Mouse (Mus musculus): ENCODE measurements around the gene Krtap28-13. TPM values are rescaled to one million over a fixed set of nuclear protein-coding genes. Genes with fewer than 3 reads are reported as not detected.

The Krtap28-13 gene
- polyA plus RNA-seq (2012; rRNA removed; ENCODE audit: low replicate concordance), result not detected in 2 replicates

DNA sequence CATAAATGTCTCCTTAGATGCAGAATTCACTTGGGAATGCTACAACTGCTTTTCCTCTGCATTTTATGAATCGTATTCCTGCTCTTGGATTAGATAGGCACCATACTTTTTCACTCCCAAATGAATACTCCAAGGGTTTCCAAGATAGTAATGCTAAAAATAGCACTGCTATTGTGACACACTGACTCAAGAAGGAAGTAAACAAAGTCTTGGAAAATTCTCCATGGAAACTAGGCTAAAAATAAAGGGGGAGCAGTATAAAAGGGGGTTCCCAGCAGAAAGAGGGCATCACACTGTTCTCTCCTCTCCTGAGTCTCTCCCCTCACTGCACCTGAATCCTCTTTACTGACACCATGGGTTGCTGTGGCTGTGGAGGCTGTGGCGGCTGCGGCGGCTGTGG lies at the start of gene Krtap28-13:
Krtap28-13 (plus strand) TSS at position 288 of the 400 bp plus-strand sequence.

DNA sequence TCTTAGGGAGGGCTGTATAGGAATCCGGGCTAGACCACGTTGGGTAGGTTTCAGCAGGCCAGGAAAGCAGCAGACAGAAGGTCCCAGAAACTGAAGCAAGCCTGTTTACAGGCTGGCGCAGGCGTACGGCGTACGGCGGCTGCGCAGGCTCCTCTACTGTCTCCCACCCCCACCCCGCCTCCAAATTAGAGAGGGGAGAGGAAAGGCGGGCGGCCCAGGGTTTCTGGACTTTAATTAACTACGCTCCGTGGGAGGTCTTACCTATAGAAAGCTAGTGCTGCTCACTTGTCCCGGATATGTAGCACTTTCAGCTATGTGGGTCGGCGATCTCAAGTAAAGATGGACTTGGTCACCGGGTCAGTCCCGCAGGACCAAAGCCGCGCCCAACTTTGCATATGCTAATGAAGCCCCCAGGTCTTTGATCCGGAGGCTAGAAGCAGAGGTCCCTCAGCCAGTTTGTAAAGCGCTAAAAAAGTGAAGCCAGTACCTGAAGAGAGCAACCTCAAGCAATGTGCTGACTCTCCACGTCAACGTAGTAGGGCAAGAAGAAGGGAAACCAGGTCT lies 22.5 kb upstream of the Krtap28-13 start, which contains the start of gene Slc19a3:
Slc19a3 (minus strand) TSS at position 340 of the 564 bp plus-strand sequence.

DNA sequence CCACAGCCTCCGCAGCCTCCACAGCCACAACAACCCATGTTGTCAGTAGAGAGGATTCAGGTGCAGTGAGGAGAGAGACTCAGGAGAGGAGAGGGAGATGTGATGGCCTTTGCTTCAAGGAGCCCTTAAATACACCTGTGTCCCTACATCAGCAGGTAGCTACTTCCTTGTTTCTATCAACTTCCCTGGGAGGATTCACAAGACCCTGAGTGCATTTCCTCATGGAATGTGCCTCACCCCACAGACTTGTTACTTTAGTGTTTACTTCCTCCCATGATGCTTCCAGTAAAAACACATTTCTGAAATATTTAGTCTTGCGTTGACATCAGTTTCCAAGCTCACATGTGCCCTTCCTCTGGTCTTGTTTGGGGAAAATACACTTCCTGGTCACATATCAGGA lies 18.4 kb upstream of the Krtap28-13 start, which contains the start of gene Krtap28-10:
Krtap28-10 (minus strand) TSS at position 101 of the 400 bp plus-strand sequence.

DNA sequence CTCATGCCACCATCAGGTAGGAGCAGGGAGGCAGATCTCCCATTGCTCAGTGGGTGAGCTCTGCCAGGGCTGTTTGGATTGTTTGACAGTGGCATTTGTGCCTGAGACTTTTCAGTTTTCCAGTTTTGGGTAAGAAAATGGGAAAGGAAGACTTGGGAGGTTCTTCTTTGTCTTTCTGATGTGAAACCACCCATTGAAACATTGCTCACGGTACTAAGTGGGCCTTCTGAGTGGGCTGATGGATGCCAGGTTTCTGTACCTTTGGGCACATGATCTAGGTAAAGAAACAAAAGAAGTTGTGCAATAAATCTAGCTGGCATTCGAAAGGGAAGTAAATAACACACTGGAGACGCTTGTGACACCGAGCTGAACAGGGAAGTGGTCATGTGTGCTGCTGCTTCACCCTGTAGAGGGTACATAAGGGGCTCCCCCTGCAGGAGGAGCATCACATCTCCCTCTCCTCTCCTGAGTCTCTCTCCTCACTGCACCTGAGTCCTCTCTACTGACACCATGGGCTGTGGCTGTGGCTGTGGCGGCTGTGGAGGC lies 15.8 kb upstream of the Krtap28-13 start, which contains the start of gene Gm47969:
Gm47969 (plus strand) TSS at position 51 of the 546 bp plus-strand sequence.

DNA sequence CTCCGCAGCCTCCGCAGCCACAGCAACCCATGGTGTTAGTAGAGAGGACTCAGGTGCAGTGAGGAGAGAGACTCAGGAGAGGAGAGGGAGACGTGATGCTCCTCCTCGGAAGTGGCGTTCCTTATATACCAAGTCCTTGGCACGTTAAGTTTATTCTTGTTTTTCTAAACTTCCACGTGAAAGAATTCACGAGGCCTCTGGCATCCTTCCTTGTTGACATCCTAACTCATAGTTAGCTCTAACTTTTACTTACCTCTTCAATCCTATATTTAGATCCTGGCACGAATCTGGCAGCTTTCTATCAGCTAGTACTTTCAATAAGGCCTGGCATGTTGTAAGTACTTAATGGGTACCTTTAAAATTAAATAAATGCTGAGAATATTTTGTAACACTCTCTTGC lies 1.5 kb upstream of the Krtap28-13 start, which contains the start of gene A030005K14Rik:
A030005K14Rik (minus strand) TSS at position 101 of the 400 bp plus-strand sequence.

Other genes starting within 250 kb of the Krtap28-13 start
- gene Agfg1, start 221.4 kb upstream of the Krtap28-13 start, polyA plus RNA-seq (2012; rRNA removed; ENCODE audit: low replicate concordance), result 42.7 and 63.9 TPM in 2 replicates
- gene A030005L19Rik, start 147.6 kb upstream of the Krtap28-13 start, polyA plus RNA-seq (2012; rRNA removed; ENCODE audit: low replicate concordance), result 0.60 and 1.1 TPM in 2 replicates
- not detected in 2 replicates for gene A030014E15Rik, start 136.0 kb upstream of the Krtap28-13 start, polyA plus RNA-seq (2012; rRNA removed; ENCODE audit: low replicate concordance)
- gene Gm6217, start 129.5 kb upstream of the Krtap28-13 start, polyA plus RNA-seq (2012; rRNA removed; ENCODE audit: low replicate concordance), result not detected in 2 replicates
- not detected in 2 replicates for gene A030003K21Rik, start 117.5 kb upstream of the Krtap28-13 start, polyA plus RNA-seq (2012; rRNA removed; ENCODE audit: low replicate concordance)
- gene Gm7544, start 104.9 kb upstream of the Krtap28-13 start, polyA plus RNA-seq (2012; rRNA removed; ENCODE audit: low replicate concordance), result not detected in 2 replicates
- gene Gm47955, start 100.6 kb upstream of the Krtap28-13 start, polyA plus RNA-seq (2012; rRNA removed; ENCODE audit: low replicate concordance), result not detected in 2 replicates
- gene Gm47959, start 60.4 kb upstream of the Krtap28-13 start, polyA plus RNA-seq (2012; rRNA removed; ENCODE audit: low replicate concordance), result not detected in 2 replicates
- 0.41 and 0.72 TPM in 2 replicates for gene Slc19a3, start 22.5 kb upstream of the Krtap28-13 start, polyA plus RNA-seq (2012; rRNA removed; ENCODE audit: low replicate concordance)
- gene Krtap28-10, start 18.4 kb upstream of the Krtap28-13 start, polyA plus RNA-seq (2012; rRNA removed; ENCODE audit: low replicate concordance), result not detected in 2 replicates
- not detected in 2 replicates for gene Gm47969, start 16.0 kb upstream of the Krtap28-13 start, polyA plus RNA-seq (2012; rRNA removed; ENCODE audit: low replicate concordance)
- gene A030005K14Rik, start 1.6 kb upstream of the Krtap28-13 start, polyA plus RNA-seq (2012; rRNA removed; ENCODE audit: low replicate concordance), result not detected in 2 replicates
- 0.32 TPM in 1 of 2 replicates, not detected in the other for gene Ccl20, start 55.8 kb downstream of the Krtap28-13 start, polyA plus RNA-seq (2012; rRNA removed; ENCODE audit: low replicate concordance)
- gene Daw1, start 98.8 kb downstream of the Krtap28-13 start, polyA plus RNA-seq (2012; rRNA removed; ENCODE audit: low replicate concordance), result not detected in 2 replicates

Data from mammary gland, adult 2 months (tissue).